Mouse (Mus musculus) Patski (cell line): ENCODE data around the gene Dok1. TPM values are rescaled to one million over a fixed set of nuclear protein-coding genes. Genes with fewer than 3 reads are reported as not detected.

Experiments used
- ATAC-seq: fragments of 100-300 bp; one replicate; pipeline ENCODE4 v1.8.0; 2021
- CTCF ChIA-PET: fragments of 350-600 bp; sonication (Branson Sonifier 250); formaldehyde crosslinking; loops from one replicate; lab custom pipeline; 2022; ENCODE audit warnings: inconsistent platforms; lab: Charles Lee
- POLR2A ChIA-PET: fragments of 350-600 bp; sonication (Branson Sonifier 250); formaldehyde crosslinking; loops from one replicate; lab custom pipeline; 2022; ENCODE audit warnings: antibody characterized with exemption, inconsistent platforms; lab: Charles Lee
- DNase-seq: peaks from one replicate; pipeline ENCODE4 v3.0.0-alpha.2; 2011; ENCODE audit warnings: low read depth, low spot score
- H3K27me3 ChIP-seq: fragments of 371-371 bp; one replicate; pipeline ENCODE4 v1.5.1; 2021
- CTCF ChIP-seq: fragments of 100-300 bp; IDR thresholded peaks from one replicate; pipeline ENCODE4 v1.5.1; 2021
- in situ Hi-C: fragments of 300-500 bp; cut with MboI; formaldehyde crosslinking; loops from 3 replicates; pipeline ENCODE4 v1.11.1; 2018; ENCODE audit warnings: low pct_unique_long_range_greater_than_20kb, mixed read lengths
- polyA plus RNA-seq: library from polyadenylated mRNA; unstranded; gene quantifications from one replicate; pipeline ENCODE4 v1.2.3, GENCODE M21; 2021

Dok1 gene
- polyA plus RNA-seq, 1 experiment from 2014 or later: 17.9 TPM

DNA sequence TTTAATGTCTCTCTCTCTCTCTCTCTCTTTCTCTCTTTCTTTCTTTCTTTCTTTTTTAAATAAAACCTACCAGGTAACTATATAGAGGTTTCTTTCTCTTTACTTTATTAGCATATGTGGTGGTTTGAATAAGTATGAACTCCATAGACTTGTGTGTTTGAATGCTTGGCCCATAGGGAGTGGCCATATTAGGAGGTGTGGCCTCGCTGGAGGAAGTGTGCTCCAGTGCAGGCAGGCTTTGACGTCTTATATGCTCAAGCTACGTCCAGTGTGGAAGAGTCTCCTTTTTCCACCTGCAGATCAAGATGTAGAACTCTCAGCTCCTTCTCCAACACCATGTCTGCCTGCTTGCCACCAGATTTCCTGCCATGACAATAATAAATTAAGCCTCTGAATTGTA is 14.2 kb downstream of the Dok1 start:
- POLR2A ChIA-PET: no interaction called here
- ATAC-seq: no peak
- in situ Hi-C loops: no loop called here

DNA sequence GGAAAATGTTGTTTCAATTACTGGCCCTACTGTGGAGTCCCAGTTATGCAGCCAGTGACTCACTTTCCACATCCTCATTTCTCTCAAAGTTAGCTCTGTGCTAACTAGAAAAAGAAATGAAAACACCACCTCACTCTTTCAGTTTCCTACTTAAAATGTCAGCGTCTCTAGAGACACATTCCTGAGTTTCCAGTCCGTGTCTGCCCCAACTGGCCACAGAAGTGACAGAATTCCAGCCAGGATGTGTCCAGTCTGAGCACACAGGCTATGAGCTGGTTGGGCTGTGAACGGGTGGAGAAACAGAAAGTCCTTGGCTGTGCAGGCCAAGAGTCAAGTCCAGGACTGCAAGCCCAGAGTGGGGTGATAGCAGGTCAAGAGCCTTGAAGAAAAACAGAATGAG is 16.1 kb downstream of the Dok1 start:
- in situ Hi-C loops: no loop called here
- DNase-seq (no peak), ATAC-seq (no peak)
- no peak for TF ChIP-seq CTCF
- ChIA-PET CTCF (no interaction called here), POLR2A (no interaction called here)
- H3K27me3 ChIP-seq: no peaks in the 10 kb centered on the region

More for the DNA sequence above, 14.2 kb downstream of the Dok1 start:
- CTCF ChIA-PET: no interaction called here
- TF ChIP-seq CTCF: no peak
- no peak for DNase-seq
- H3K27me3 ChIP-seq: no peaks in the 10 kb centered on the region

DNA sequence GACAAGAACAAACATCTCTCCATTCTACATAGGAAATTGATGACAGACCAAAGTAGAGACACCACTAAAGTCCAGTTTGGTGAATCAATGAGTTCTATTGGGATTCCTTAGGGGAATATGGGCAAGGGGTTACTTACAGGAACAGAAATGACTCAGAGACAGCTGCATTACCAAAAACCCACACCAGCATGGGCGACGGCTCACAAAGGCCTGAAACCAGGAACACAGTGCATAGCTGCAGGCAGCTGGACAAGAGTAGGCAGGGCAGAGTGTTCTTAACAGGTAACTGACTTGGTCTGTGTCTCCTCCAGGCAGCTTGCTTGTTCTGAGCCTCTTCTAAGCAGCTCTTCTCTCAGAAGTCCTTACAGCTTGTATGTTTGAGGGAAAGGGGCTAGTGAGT is 17.5 kb downstream of the Dok1 start:
- ATAC-seq: no peak
- H3K27me3 ChIP-seq: no peaks in the 10 kb centered on the region
- CTCF ChIA-PET: interaction anchor here (1.0 to 2.9 kb wide), 2 partner anchors 19 to 68 kb away, joined by 3 to 16 read pairs; no protein-coding TSS in a partner anchor
- POLR2A ChIA-PET: no interaction called here
- no peak for DNase-seq
- in situ Hi-C loops: no loop called here
- TF ChIP-seq CTCF: no peak

DNA sequence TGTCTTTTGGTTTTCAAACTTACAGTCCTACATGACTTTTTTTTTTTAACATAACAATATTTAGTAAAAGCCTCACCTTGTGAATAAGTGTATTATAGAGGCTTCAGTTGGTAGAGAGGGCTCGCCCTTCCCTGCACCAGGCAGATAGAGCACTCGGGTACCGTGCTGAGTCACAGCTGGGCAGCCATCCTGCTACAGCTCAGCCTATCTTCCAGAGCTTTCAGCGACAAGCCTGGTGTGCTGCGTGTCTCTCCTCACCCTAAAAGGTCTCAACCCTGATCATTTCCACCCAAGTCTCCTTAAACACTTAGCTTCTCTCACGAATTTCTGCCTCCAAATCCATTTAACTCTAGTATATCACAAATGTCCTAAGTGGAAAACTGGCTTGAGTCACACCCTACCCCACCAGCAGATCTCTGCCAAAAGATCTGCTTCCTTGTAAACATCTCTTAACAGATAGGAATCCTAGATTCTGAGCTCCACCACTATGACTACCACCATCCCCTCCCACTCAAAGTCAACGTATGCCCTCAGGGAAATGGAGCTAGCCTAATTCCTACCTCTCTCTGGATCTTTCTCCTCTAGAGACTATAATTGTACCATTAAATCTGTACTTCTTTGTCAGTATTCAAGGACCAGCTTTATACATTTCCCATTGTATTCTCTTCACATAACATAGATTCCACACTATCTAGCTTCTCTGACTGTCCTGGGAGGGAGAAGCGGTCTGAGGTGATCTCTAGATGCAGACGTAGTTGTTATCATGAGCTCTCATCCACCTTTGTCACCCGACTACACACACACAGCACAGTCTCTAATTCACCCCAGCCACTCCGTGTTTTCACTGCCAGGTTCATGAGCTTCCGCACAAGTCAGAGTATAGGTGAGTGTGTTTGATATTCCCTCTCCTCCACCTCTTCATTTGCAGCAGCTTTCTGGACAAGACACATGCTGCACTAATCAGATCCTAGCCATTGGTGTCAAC is 18.5 kb downstream of the Dok1 start:
- POLR2A ChIA-PET: no interaction called here
- no peak for TF ChIP-seq CTCF
- no peaks in the 10 kb centered on the region for H3K27me3 ChIP-seq
- ATAC-seq: no peak
- in situ Hi-C loops: no loop called here
- no peak for DNase-seq
- CTCF ChIA-PET: interaction anchor here (0.5 to 2.9 kb wide), 4 partner anchors 13 to 947 kb away, joined by 3 to 16 read pairs (median 3); no protein-coding TSS in a partner anchor

DNA sequence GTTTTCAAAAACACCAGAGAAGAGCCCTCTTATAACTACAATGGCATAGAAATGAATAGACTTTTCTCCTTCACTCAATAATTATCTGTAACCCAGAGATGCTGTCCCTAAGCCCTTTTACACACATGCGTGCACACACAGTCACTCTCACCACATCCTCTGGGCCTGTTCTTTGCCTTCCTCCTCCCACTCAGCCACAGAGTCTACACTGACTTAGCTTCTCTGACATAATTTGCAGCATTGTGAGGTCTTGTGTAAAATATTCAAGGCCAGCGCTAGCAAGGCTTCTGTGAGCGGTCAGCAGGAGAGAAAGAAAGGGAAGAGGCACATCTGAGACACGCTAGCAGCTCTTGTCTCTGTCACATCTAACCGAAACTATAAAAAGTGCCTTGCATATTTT is 19.8 kb downstream of the Dok1 start:
- H3K27me3 ChIP-seq: no peaks in the 10 kb centered on the region
- ChIA-PET CTCF (interaction anchor here (2.9 kb wide), 1 partner anchor 16 kb away, joined by 16 read pairs; no protein-coding TSS in a partner anchor), POLR2A (no interaction called here)
- ATAC-seq (no peak), DNase-seq (no peak)
- no peak for TF ChIP-seq CTCF
- in situ Hi-C loops: no loop called here

DNA sequence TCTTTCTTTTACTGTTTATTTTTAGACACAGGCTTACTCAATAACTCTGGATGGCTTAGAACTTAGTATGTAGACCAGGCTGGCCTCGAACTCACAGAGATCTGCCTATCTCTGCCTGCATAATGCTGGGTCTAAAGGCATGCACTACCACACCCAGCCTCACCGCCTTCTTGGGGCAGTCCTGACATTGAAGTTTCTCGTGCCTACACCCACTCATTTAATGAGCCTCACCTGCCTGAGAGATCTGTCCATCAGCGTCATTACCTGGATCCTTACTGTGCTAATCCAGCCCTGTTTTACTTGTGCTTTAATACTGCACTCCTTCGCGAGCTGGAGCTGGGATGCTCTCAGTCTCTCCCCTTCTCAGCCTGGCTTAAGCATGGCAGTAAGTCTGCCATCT is 21.5 kb downstream of the Dok1 start:
- no peak for TF ChIP-seq CTCF
- no peak for ATAC-seq
- ChIA-PET POLR2A (no interaction called here), CTCF (no interaction called here)
- DNase-seq: no peak
- in situ Hi-C loops: no loop called here
- no peaks in the 10 kb centered on the region for H3K27me3 ChIP-seq

DNA sequence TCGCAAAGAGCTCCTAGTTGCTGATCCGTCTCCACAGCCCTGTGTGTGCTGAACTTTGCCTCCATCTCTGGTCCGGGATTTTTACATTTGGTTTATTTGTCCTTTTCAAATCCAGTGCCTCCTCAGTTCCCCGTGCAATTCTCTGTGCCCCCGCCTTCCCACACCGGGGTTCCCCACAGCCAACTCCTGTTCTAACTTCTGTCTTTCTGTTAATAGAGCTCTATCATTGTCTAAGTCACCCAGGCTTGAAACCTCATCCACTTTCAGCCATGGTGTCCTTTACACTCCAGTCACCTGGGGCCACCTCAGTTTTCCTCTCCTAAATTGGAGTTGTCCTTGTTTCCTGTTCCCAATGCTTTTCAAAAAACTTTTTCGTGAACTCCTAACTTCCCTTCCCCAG is 22.0 kb downstream of the Dok1 start:
- POLR2A ChIA-PET: interaction anchor here (0.7 kb wide), 1 partner anchor 10 kb away, joined by 3 read pairs; no protein-coding TSS in a partner anchor
- no peak for TF ChIP-seq CTCF
- in situ Hi-C loops: no loop called here
- ATAC-seq (no peak), DNase-seq (no peak)
- CTCF ChIA-PET: no interaction called here
- H3K27me3 ChIP-seq: no peaks in the 10 kb centered on the region

DNA sequence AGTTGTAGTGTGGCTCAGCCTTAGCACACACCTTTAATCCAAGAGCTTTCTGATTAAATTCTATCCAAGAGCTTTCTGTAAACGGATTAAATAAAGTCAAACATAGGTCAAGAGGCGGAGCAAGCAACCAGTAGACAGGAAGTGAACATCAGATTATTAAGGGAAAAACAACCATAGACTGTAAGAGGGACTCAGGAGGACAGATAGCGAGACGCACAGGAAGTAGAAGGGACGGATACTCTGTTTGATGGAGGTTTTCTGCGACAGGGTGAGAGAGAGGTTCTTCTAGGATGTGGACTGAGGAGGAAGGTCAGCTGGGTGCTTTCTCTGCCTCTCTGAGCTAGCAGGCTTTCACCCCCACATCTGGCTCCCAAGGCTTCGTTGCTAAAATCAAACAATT is 23.3 kb downstream of the Dok1 start:
- TF ChIP-seq CTCF: no peak
- ChIA-PET CTCF (no interaction called here), POLR2A (no interaction called here)
- ATAC-seq (no peak), DNase-seq (no peak)
- H3K27me3 ChIP-seq: no peaks in the 10 kb centered on the region
- in situ Hi-C loops: no loop called here

DNA sequence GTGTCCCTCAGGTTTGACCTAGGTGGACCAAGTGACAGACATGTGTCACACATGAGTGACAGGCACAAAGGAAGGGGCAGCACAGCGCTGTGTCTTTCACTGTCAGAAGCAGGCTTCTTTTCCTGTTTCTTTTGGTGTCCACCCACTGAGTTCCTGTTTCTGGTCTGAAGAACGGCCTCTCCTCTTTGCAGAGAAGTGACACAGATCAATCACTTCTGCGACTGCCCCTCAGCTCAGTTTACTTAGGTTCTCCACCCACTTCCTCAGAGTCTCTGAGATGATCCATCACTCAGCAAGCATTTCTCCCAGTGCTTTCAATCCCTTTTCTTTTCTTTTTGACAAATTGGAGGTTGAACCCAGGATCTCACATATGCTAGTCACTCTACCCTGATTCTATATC is 24.6 kb downstream of the Dok1 start:
- in situ Hi-C loops: no loop called here
- ATAC-seq: no peak
- H3K27me3 ChIP-seq: no peaks in the 10 kb centered on the region
- no peak for TF ChIP-seq CTCF
- ChIA-PET CTCF (interaction anchor here (2.0 kb wide), 1 partner anchor 12 kb away, joined by 4 read pairs; no protein-coding TSS in a partner anchor), POLR2A (no interaction called here)
- DNase-seq: no peak

DNA sequence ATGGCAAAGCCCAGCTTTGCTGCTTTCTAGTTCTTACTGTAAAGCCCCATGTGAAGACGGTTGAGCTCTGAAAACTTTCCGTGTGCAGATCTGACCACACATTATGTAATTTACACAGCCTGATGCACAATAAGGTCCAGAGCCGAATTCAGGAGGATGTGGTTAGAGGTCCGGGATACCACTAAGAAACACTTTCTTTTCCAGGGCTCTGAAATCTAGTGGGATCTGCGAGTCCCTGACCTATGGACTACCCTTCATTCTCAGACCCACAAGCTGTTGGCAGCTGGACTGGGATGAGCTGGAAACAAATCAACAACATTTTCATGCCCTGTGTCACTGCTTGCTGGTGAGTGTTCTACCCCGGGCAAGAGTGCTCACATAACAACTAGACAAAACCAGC is 27.2 kb downstream of the Dok1 start:
- ATAC-seq: no peak
- DNase-seq: no peak
- ChIA-PET CTCF (interaction anchor here (2.0 to 2.4 kb wide), 2 partner anchors 9 to 96 kb away, joined by 5 to 14 read pairs; partner anchors contain the start of genes Ccdc142 and Gm42688), POLR2A (interaction anchor here (0.6 kb wide), 1 partner anchor 70 kb away, joined by 3 read pairs; no protein-coding TSS in a partner anchor)
- TF ChIP-seq CTCF: no peak
- in situ Hi-C loops: no loop called here
- H3K27me3 ChIP-seq: no peaks in the 10 kb centered on the region

DNA sequence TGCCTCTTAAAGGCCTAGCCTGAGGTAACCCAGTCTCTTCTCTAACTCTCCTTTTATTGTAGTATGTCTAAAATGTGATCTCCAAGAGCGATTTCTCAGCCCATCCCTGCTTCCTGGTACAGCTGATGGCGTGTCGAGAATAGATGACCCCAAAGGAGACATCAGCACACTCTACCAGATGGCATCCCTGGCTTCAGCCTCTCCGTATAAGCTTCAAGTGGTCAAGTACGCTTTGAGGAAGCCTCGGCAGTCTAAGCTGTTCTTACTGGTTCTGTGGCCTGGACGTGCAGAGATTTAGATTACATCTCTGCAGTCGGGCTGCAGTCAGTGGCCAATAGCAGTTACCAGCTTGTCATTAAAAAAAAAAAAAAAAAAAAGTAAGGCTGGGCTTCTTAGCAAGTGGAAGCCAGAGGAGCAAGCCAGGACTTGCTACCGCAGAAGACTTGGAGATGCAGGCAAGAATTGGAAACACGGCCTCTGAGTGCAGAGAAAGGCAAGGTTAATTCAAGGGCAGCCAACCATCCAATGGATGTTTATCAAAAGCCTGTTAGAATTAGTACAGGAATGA is 27.7 kb downstream of the Dok1 start:
- no peak for DNase-seq
- no peak for TF ChIP-seq CTCF
- ChIA-PET POLR2A (interaction anchor here (0.6 kb wide), 2 partner anchors 71 to 163 kb away, joined by 3 to 4 read pairs; no protein-coding TSS in a partner anchor), CTCF (interaction anchor here (0.8 to 2.4 kb wide), 3 partner anchors 9 to 96 kb away, joined by 3 to 14 read pairs (median 5); partner anchors contain the start of genes Ccdc142 and Gm42688)
- no peaks in the 10 kb centered on the region for H3K27me3 ChIP-seq
- no peak for ATAC-seq
- in situ Hi-C loops: no loop called here
